Mouse (Mus musculus) CH12.LX (cell line): ENCODE measurements around the gene Naxe. TPM values are rescaled to one million over a fixed set of nuclear protein-coding genes. Genes with fewer than 3 reads are reported as not detected.

Source experiments
- DNase-seq: peaks from one replicate; pipeline ENCODE4 v3.0.0-alpha.2; 2013; ENCODE audit errors: extremely low read depth
- H3K27ac ChIP-seq: 2 replicates; pipeline ENCODE4 v1.5.1; 2012; ENCODE audit warnings: low read depth, mild to moderate bottlenecking, control low read depth, moderate library complexity; ENCODE audit not compliant: insufficient read depth
- H3K27me3 ChIP-seq: replicated peaks from 2 replicates; pipeline ENCODE3; 2012; ENCODE audit warnings: inconsistent platforms
- H3K36me3 ChIP-seq, 2 experiments: replicated peaks in 1 of 2; 2 replicates each; pipeline versions ENCODE3 to v1.6.1; 2012; ENCODE audit warnings: inconsistent platforms in 1 of 2, low read length in 1 of 2, mild to moderate bottlenecking in 1 of 2, mixed read lengths in 1 of 2, moderate library complexity in 1 of 2; ENCODE audit not compliant: control insufficient read depth in 1 of 2, insufficient read depth in 1 of 2
- H3K4me1 ChIP-seq, 2 experiments: 2 replicates each; pipeline ENCODE4 v1.6.1; 2012; ENCODE audit warnings: inconsistent platforms in 1 of 2, moderate library complexity in 1 of 2; ENCODE audit not compliant: insufficient read depth in 2 of 2, control insufficient read depth in 1 of 2
- H3K4me2 ChIP-seq: 2 replicates; pipeline ENCODE4 v1.6.1; 2012; ENCODE audit warnings: low read depth, mild to moderate bottlenecking, control low read depth; ENCODE audit not compliant: poor library complexity, insufficient read depth, severe bottlenecking
- H3K4me3 ChIP-seq, 3 experiments: fragments of 150-350 bp in 1 of 3; sonication (generic) in 1 of 3; replicated peaks in 1 of 3; 2 replicates each; pipeline versions ENCODE3 to v1.5.1; 2011 to 2012; ENCODE audit warnings: low read depth in 2 of 3, low read length in 2 of 3, mild to moderate bottlenecking in 2 of 3, moderate library complexity in 2 of 3, control low read depth in 1 of 3, improper control_type of control experiment in 1 of 3, inconsistent platforms in 1 of 3, mixed read lengths in 1 of 3; ENCODE audit not compliant: poor library complexity in 1 of 3
- H3K79me2 ChIP-seq: replicated peaks from 2 replicates; pipeline ENCODE4 v1.6.1; 2012; ENCODE audit warnings: mild to moderate bottlenecking, moderate library complexity; ENCODE audit not compliant: control insufficient read depth, poor library complexity, insufficient read depth, severe bottlenecking; ENCODE audit errors: extremely low read depth
- H3K9ac ChIP-seq: 2 replicates; pipeline ENCODE4 v1.6.1; 2012; ENCODE audit warnings: low read depth, mild to moderate bottlenecking, control low read depth, moderate library complexity; ENCODE audit not compliant: insufficient read depth
- H3K9me3 ChIP-seq: replicated peaks from 2 replicates; pipeline ENCODE3; 2012; ENCODE audit warnings: low read length, inconsistent platforms, mixed read lengths
- CHD1 ChIP-seq: IDR thresholded peaks from 2 replicates; pipeline ENCODE4 v1.6.1; 2012; ENCODE audit warnings: low read depth, low read length, improper control_type of control experiment, inconsistent platforms
- ELF1 ChIP-seq: IDR thresholded peaks from 2 replicates; pipeline ENCODE4 v1.6.1; 2014; ENCODE audit warnings: low read depth, mild to moderate bottlenecking, inconsistent platforms, low read length, improper control_type of control experiment
- MAX ChIP-seq: IDR thresholded peaks from 2 replicates; pipeline ENCODE4 v1.6.1; 2011; ENCODE audit warnings: low read length, improper control_type of control experiment
- MAZ ChIP-seq: IDR thresholded peaks from 2 replicates; pipeline ENCODE4 v1.6.1; 2012; ENCODE audit warnings: low read depth, mild to moderate bottlenecking, inconsistent platforms, low read length, improper control_type of control experiment, moderate library complexity
- MYC ChIP-seq: IDR thresholded peaks from 2 replicates; pipeline ENCODE4 v1.6.1; 2011; ENCODE audit warnings: low read depth, mild to moderate bottlenecking, improper control_type of control experiment, low read length
- PAX5 ChIP-seq: IDR thresholded peaks from 2 replicates; pipeline ENCODE4 v1.6.1; 2012; ENCODE audit warnings: low read length, inconsistent platforms, mixed read lengths
- POLR2A ChIP-seq: IDR thresholded peaks from 2 replicates; pipeline ENCODE4 v1.6.1; 2011; ENCODE audit warnings: low read depth, mild to moderate bottlenecking, improper control_type of control experiment, low read length
- POLR2AphosphoS2 ChIP-seq: IDR thresholded peaks from 2 replicates; pipeline ENCODE4 v1.6.1; 2011; ENCODE audit warnings: low read depth, low read length, improper control_type of control experiment
- RAD21 ChIP-seq: IDR thresholded peaks from 2 replicates; pipeline ENCODE4 v1.6.1; 2011; ENCODE audit warnings: low read depth, mild to moderate bottlenecking, low read length, improper control_type of control experiment, moderate library complexity
- RCOR1 ChIP-seq: conservative IDR thresholded peaks from 2 replicates; pipeline ENCODE4 v1.6.1; 2012; ENCODE audit warnings: low read depth, mild to moderate bottlenecking, inconsistent platforms, low read length, improper control_type of control experiment
- TBP ChIP-seq: conservative IDR thresholded peaks from 2 replicates; pipeline ENCODE4 v1.6.1; 2011; ENCODE audit warnings: low read depth, low read length, improper control_type of control experiment
- TCF12 ChIP-seq: IDR thresholded peaks from 2 replicates; pipeline ENCODE4 v1.6.1; 2014; ENCODE audit warnings: low read depth, mild to moderate bottlenecking, inconsistent platforms, low read length, improper control_type of control experiment
- UBTF ChIP-seq: IDR thresholded peaks from 2 replicates; pipeline ENCODE4 v1.6.1; 2012; ENCODE audit warnings: low read depth, mild to moderate bottlenecking, inconsistent platforms, low read length, improper control_type of control experiment, moderate library complexity
- ZNF384 ChIP-seq: IDR thresholded peaks from 2 replicates; pipeline ENCODE4 v1.6.1; 2012; ENCODE audit warnings: low read depth, low read length, improper control_type of control experiment, inconsistent platforms
- dilution Hi-C: fragments of 300-500 bp; cut with MboI; formaldehyde crosslinking; loops from 2 replicates; pipeline ENCODE4 v1.14.3; 2020; ENCODE audit warnings: low sequenced_read_pairs; ENCODE audit not compliant: extremely low pct_unique_long_range_greater_than_20kb, extremely low pct_ligation_motif_present
- in situ Hi-C: fragments of 300-500 bp; cut with MboI; formaldehyde crosslinking; loops from 3 replicates; pipeline ENCODE4 v1.14.3; 2019; ENCODE audit warnings: low sequenced_read_pairs, low pct_ligation_motif_present, low pct_unique_long_range_greater_than_20kb, mixed read lengths
- polyA plus RNA-seq: library from polyadenylated mRNA; unstranded; fragments of >175 nt; gene quantifications from 2 replicates; pipeline ENCODE4 v1.2.1, GENCODE M21; 2012; ENCODE audit warnings: low read depth; ENCODE audit not compliant: insufficient read length
- total RNA-seq, 2 experiments: library from RNA; depleted of rRNA; stranded (reverse); fragments of 300-350 nt in 1 of 2; fragments of >200 nt in 1 of 2; gene quantifications; 2 replicates each; pipeline ENCODE4 v1.2.3; 2012 to 2014

Naxe gene
- total and polyA plus RNA-seq, 3 experiments = 65.6 to 124 (median 91.3) TPM

GRCm38 (mm10) chr3:88106126-88106525, 47.8 kb upstream of the Naxe start:
- dilution Hi-C loops (no loop called here), in situ Hi-C loops (no loop called here)
- Histone ChIP-seq H3K4me1 (no peaks in the 10 kb centered on the region), H3K27me3 (no peaks in the 10 kb centered on the region), H3K4me3 (no peak overlapping the region), H3K27ac (no peak overlapping the region), H3K36me3 (peaks cover 59 to 98% of the 10 kb centered on the region in 2 experiments), H3K9me3 (no peaks in the 10 kb centered on the region), H3K4me2 (no peak overlapping the region), H3K79me2 (no peaks in the 10 kb centered on the region), H3K9ac (no peak overlapping the region)
- DNase-seq = no peak
- TF ChIP-seq POLR2A (no peak), TCF12 (no peak), MYC (no peak), MAX (no peak), ELF1 (no peak), RAD21 (no peak), POLR2AphosphoS2 (no peak)

- Histone ChIP-seq H3K79me2 (no peaks in the 10 kb centered on the region), H3K36me3 (peaks cover 62 to 94% of the 10 kb centered on the region in 2 experiments), H3K4me1 (peaks cover 0 to 4% of the 10 kb centered on the region in 2 experiments; a peak in 1 of 4 replicates), H3K27me3 (no peaks in the 10 kb centered on the region), H3K4me2 (no peak overlapping the region), H3K4me3 (no peak overlapping the region), H3K9ac (no peak overlapping the region), H3K9me3 (no peaks in the 10 kb centered on the region), H3K27ac (no peak overlapping the region)
- TF ChIP-seq RCOR1 (no peak), UBTF (no peak), TBP (no peak)
- dilution Hi-C loops (no loop called here), in situ Hi-C loops (no loop called here)
- DNase-seq = no peak
Measured at GRCm38 (mm10) chr3:88102611-88103010, 44.3 kb upstream of the Naxe start.

GRCm38 (mm10) chr3:88102196-88102595, 43.9 kb upstream of the Naxe start:
- Histone ChIP-seq H3K36me3 (peaks cover 61 to 94% of the 10 kb centered on the region in 2 experiments), H3K9me3 (no peaks in the 10 kb centered on the region), H3K27me3 (no peaks in the 10 kb centered on the region), H3K27ac (no peak overlapping the region), H3K79me2 (no peaks in the 10 kb centered on the region), H3K4me3 (no peak overlapping the region), H3K4me1 (peaks cover 0 to 8% of the 10 kb centered on the region in 2 experiments; a peak in 1 of 4 replicates), H3K4me2 (no peak overlapping the region), H3K9ac (no peak overlapping the region)
- in situ Hi-C loops = no loop called here
- DNase-seq = no peak
- TF ChIP-seq POLR2A (no peak), PAX5 (no peak), CHD1 (no peak), MAZ (no peak), ZNF384 (no peak)
- dilution Hi-C loops = no loop called here
